Mouse (Mus musculus): ENCODE data around the gene Vmn1r152. TPM values are rescaled to one million over a fixed set of nuclear protein-coding genes. Genes with fewer than 3 reads are reported as not detected.
"Not testable (repeated sequence)": the region's sequence is repeated elsewhere in the genome, so short reads cannot be mapped to it uniquely, and the experiment has no call there.

Vmn1r152 gene
- total RNA-seq (2017), result not detected in 3 replicates

DNA sequence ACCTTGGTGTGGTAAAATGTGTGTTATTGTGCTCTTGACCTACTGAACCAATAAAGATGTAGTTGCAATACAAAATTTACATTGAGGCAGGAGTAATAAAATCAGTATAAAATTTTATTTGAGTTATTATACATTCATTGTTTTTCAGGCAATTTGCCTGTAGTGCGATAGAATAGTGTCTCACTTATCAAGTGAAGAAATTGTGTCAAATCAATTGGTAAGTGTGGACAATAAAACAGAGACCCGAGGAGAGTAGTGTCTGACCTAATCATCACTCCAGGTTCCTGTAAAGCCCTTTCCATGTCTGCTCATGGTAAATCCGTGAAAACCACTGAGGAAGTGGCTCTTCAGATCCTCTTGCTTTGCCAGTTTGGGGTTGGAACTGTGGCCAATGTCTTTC lies at the start of gene Vmn1r152:
Gene Vmn1r152, plus strand, starts transcription at position 301 of the 400 bp plus-strand sequence.
- not testable (repeated sequence) for ATAC-seq (replicated peaks; ENCODE audit: insufficient number of reproducible peaks, low FRiP score, low TSS enrichment, poor library complexity, severe bottlenecking)

DNA sequence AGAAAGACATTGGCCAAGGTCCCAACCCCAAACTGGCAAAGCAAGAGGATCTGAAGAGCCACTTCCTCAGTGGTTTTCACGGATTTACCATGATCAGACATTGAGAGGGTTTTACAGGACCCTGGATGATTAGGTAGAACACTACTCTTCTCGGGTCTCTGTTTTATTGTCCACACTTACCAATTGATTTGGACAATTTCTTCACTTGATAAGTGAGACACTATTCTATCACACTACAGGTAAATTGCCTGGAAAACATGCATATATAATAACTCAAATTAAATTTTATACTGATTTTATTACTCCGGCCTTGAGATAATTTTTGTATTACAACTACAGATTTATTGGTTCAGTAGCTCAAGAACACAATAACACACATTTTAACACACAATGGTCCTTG lies 23.2 kb upstream of the Vmn1r152 start, which contains the start of gene Vmn1r151:
Gene Vmn1r151, minus strand, starts transcription at position 101 of the 400 bp plus-strand sequence.
- not testable (repeated sequence) for ATAC-seq (replicated peaks; ENCODE audit: insufficient number of reproducible peaks, low FRiP score, low TSS enrichment, poor library complexity, severe bottlenecking)

DNA sequence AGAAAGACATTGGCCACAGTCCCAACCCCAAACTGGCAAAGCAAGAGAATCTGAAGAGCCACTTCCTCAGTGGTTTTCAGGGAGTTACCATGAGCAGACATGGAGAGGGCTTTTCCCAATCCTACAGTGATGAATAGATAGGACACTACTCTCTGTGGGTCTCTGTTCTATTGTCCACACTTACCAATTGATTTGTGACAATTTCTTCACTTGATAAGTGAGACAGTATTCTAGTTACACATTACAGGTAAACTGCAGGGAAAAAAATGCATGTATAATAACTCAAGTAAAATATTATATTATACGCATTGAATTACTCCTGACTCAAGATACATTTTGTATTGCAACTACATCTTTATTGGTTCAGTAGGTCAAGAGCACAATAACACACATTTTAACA lies 12.0 kb downstream of the Vmn1r152 start, which contains the start of gene Gm8677:
Gene Gm8677, minus strand, starts transcription at position 101 of the 400 bp plus-strand sequence.
- ATAC-seq (replicated peaks; ENCODE audit: insufficient number of reproducible peaks, low FRiP score, low TSS enrichment, poor library complexity, severe bottlenecking), result not testable (repeated sequence)

DNA sequence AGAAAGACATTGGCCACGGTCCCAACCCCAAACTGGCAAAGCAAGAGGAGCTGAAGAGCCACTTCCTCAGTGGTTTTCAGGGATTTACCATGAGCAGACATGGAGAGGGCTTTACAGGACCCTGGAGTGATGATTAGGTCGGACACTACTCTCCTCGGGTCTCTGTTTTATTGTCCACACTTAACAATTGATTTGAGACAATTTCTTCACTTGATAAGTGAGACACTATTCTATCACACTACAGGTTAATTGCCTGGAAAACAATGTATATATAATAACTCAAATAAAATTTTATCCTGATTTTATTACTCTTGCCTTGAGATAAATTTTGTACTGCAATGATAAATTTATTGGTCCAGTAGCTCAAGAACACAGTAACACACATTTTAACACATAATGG lies 42.5 kb downstream of the Vmn1r152 start, which contains the start of gene Gm4201:
Gene Gm4201, minus strand, starts transcription at position 101 of the 400 bp plus-strand sequence.
- ATAC-seq (replicated peaks; ENCODE audit: insufficient number of reproducible peaks, low FRiP score, low TSS enrichment, poor library complexity, severe bottlenecking), result not testable (repeated sequence)

Other genes with a start within 250 kb of the Vmn1r152 start
- not detected in 3 replicates for gene Gm4187, start 193.2 kb upstream of the Vmn1r152 start, total RNA-seq (2017)
- not detected in 3 replicates for gene Gm8660, start 151.9 kb upstream of the Vmn1r152 start, total RNA-seq (2017)
- gene Vmn1r148, start 109.4 kb upstream of the Vmn1r152 start, total RNA-seq (2017), result not detected in 3 replicates
- not detected in 3 replicates for gene Vmn1r149, start 84.7 kb upstream of the Vmn1r152 start, total RNA-seq (2017)
- not detected in 3 replicates for gene Gm10665, start 58.9 kb upstream of the Vmn1r152 start, total RNA-seq (2017)
- gene Vmn1r151, start 23.3 kb upstream of the Vmn1r152 start, total RNA-seq (2017), result not detected in 3 replicates
- not detected in 3 replicates for gene Gm8677, start 11.9 kb downstream of the Vmn1r152 start, total RNA-seq (2017)
- gene Gm4201, start 42.4 kb downstream of the Vmn1r152 start, total RNA-seq (2017), result not detected in 3 replicates
- not detected in 3 replicates for gene Gm4565, start 65.2 kb downstream of the Vmn1r152 start, total RNA-seq (2017)
- gene Vmn1r155, start 135.1 kb downstream of the Vmn1r152 start, total RNA-seq (2017), result not detected in 3 replicates
- not detected in 3 replicates for gene Gm8693, start 169.3 kb downstream of the Vmn1r152 start, total RNA-seq (2017)
- not detected in 3 replicates for gene Gm4567, start 196.7 kb downstream of the Vmn1r152 start, total RNA-seq (2017)
- not detected in 3 replicates for gene Vmn1r157, start 238.7 kb downstream of the Vmn1r152 start, total RNA-seq (2017)